Mouse (Mus musculus): ENCODE results near the gene Bmt2.

- TF ChIP-seq CTCF (IDR thresholded peaks at IDR 0.05; ENCODE audit: low read depth, low read length) (no peak), GATA1 (IDR thresholded peaks at IDR 0.05; ENCODE audit: borderline replicate concordance, low read length) (no peak), GATA2 (IDR thresholded peaks at IDR 0.05; ENCODE audit: borderline replicate concordance, low read depth, low read length) (no peak)
These were observed 76.2 kb downstream of the Bmt2 start for GRCm38 (mm10) chr6:13601587-13601986.
